Mouse (Mus musculus): ENCODE data around the gene Sox14.
A peak's percentile ranks its signal among the peaks of the same experiment; 100 is the strongest.

Sox14 gene

GRCm38 (mm10) chr9:99846820-99847219, 29.1 kb downstream of the Sox14 start:
- peak; percentile 82 for DNase-seq

GRCm38 (mm10) chr9:99839367-99839766, 36.6 kb downstream of the Sox14 start:
- DNase-seq, result no peak

- no peak for DNase-seq
Observed at GRCm38 (mm10) chr9:99838877-99839276, 37.1 kb downstream of the Sox14 start.

GRCm38 (mm10) chr9:99836707-99837106, 39.3 kb downstream of the Sox14 start:
- DNase-seq, result no peak

- no peak for DNase-seq
Observed at GRCm38 (mm10) chr9:99835624-99836430, 40.1 kb downstream of the Sox14 start.

All from right cerebral cortex, postnatal 14 days (tissue).